Mouse (Mus musculus) gastrocnemius, postnatal 4 days (tissue): ENCODE results near the gene Psmg4. TPM values are rescaled to one million over a fixed set of nuclear protein-coding genes. Genes with fewer than 3 reads are reported as not detected.

ENCODE experiments used
- DNase-seq, 2 experiments: peaks; one replicate each; pipeline ENCODE4 v3.0.0; 2021 to 2022; ENCODE audit warnings: low spot score in 2 of 2, mixed read lengths in 2 of 2
- total RNA-seq, 2 experiments: library from RNA; stranded (reverse); gene quantifications; 2 replicates each; pipeline ENCODE4 v1.2.3; 2021

Psmg4 gene
- total RNA-seq, 2 experiments from 2014 or later, result 38.1 to 41.7 TPM

- no peak for DNase-seq
These were observed 29.8 kb downstream of the Psmg4 start for GRCm38 (mm10) chr13:34192414-34193191.

- DNase-seq, result no peak
These were observed 30.6 kb downstream of the Psmg4 start for GRCm38 (mm10) chr13:34193384-34193783.

- DNase-seq, result no peak
These were observed 32.9 kb downstream of the Psmg4 start for GRCm38 (mm10) chr13:34195676-34196075.

- no peak for DNase-seq
These were observed 42.5 kb downstream of the Psmg4 start for GRCm38 (mm10) chr13:34205216-34205615.

GRCm38 (mm10) chr13:34207714-34208470 is 45.1 kb downstream of the Psmg4 start:
- DNase-seq, result no peak

GRCm38 (mm10) chr13:34211261-34211775 is 48.6 kb downstream of the Psmg4 start:
- no peak for DNase-seq

GRCm38 (mm10) chr13:34212735-34213212 is 50.0 kb downstream of the Psmg4 start:
- DNase-seq, result no peak

- DNase-seq, result no peak
These were observed 52.1 kb downstream of the Psmg4 start for GRCm38 (mm10) chr13:34214855-34215254.

- no peak for DNase-seq
These were observed 56.0 kb downstream of the Psmg4 start for GRCm38 (mm10) chr13:34218776-34219175.

GRCm38 (mm10) chr13:34219728-34220127 is 57.0 kb downstream of the Psmg4 start:
- DNase-seq, result no peak

- peak in 1 of 2 experiments; percentile 26 for DNase-seq
These were observed 60.2 kb downstream of the Psmg4 start for GRCm38 (mm10) chr13:34222985-34223384.

- DNase-seq, result no peak
These were observed 64.2 kb downstream of the Psmg4 start for GRCm38 (mm10) chr13:34226940-34227339.

Other genes with a start within 250 kb of the Psmg4 start
- 10 to 100 TPM; 13.7 to 16.0 TPM for gene Nqo2, start 198.3 kb upstream of the Psmg4 start, total RNA-seq
- gene Ripk1, start 160.6 kb upstream of the Psmg4 start, total RNA-seq, result 10 to 100 TPM; 15.0 to 17.2 TPM
- gene Serpinb6a, start 160.2 kb upstream of the Psmg4 start, total RNA-seq, result 10 to 100 TPM; 77.8 to 80.1 TPM
- gene Bphl, start 125.4 kb upstream of the Psmg4 start, total RNA-seq, result 10 to 100 TPM; 23.2 to 34.9 TPM
- gene Tubb2a, start 85.0 kb upstream of the Psmg4 start, total RNA-seq, result 100 to 1,000 TPM in 1 of 2 experiments, 10 to 100 TPM in 1; 99.9 to 117 TPM
- gene Tubb2b, start 32.5 kb upstream of the Psmg4 start, total RNA-seq, result 10 to 100 TPM; 74.8 to 91.5 TPM
- 1 to 10 TPM; 7.4 to 7.8 TPM for gene Slc22a23, start 182.2 kb downstream of the Psmg4 start, total RNA-seq